Mouse (Mus musculus) forebrain, postnatal 0 days (tissue): Measurements from ENCODE around the gene Ptn. TPM values are rescaled to one million over a fixed set of nuclear protein-coding genes. Genes with fewer than 3 reads are reported as not detected.

Experiments
- ATAC-seq: fragments of 200-750 bp; cut with Nextera tagmentation; 2 replicates; pipeline ENCODE4 v1.8.0; 2017; ENCODE audit warnings: mild to moderate bottlenecking, moderate library complexity
- DNase-seq: peaks from one replicate; pipeline ENCODE4 v3.0.0-alpha.2; 2015
- H3K27ac ChIP-seq: fragments of 300-500 bp; sonication (generic); 2 replicates; pipeline ENCODE4 v1.5.1; 2014; ENCODE audit warnings: low read depth, mild to moderate bottlenecking, antibody characterized with exemption, low read length, moderate library complexity, mixed read lengths
- H3K27me3 ChIP-seq: fragments of 300-500 bp; sonication (generic); 2 replicates; pipeline ENCODE4 v1.6.1; 2014; ENCODE audit warnings: mild to moderate bottlenecking, low read length, mixed read lengths; ENCODE audit not compliant: insufficient read depth
- H3K36me3 ChIP-seq: fragments of 300-500 bp; sonication (generic); 2 replicates; pipeline ENCODE4 v1.6.1; 2014; ENCODE audit warnings: mild to moderate bottlenecking, moderate library complexity; ENCODE audit not compliant: insufficient read depth
- H3K4me1 ChIP-seq: fragments of 300-500 bp; sonication (generic); 2 replicates; pipeline ENCODE4 v1.6.1; 2014; ENCODE audit warnings: antibody characterized with exemption; ENCODE audit not compliant: insufficient read depth
- H3K4me2 ChIP-seq: fragments of 300-500 bp; sonication (generic); 2 replicates; pipeline ENCODE4 v1.6.1; 2014; ENCODE audit warnings: low read depth, mild to moderate bottlenecking, moderate library complexity
- H3K4me3 ChIP-seq: fragments of 300-500 bp; sonication (generic); 2 replicates; pipeline ENCODE4 v1.5.1; 2014; ENCODE audit warnings: low read depth, low read length, mixed read lengths
- H3K9ac ChIP-seq: fragments of 300-500 bp; sonication (generic); 2 replicates; pipeline ENCODE4 v1.6.1; 2014; ENCODE audit warnings: mild to moderate bottlenecking
- H3K9me3 ChIP-seq: fragments of 300-500 bp; sonication (generic); 2 replicates; pipeline ENCODE4 v1.6.1; 2016; ENCODE audit warnings: low read length
- CTCF ChIP-seq: sonication (generic); IDR thresholded peaks from 2 replicates; pipeline ENCODE4 v1.5.1; 2016; ENCODE audit warnings: antibody characterized with exemption, control low read depth, low read depth
- WGBS: fragments of 180-500 bp; shearing (Covaris S2); extraction: QIAGEN DNeasy Blood & Tissue Kit; methylation state at CpG from one replicate; pipeline ENCODE4 v1.1.7; 2014; 5-methylcytosine and 5-hydroxymethylcytosine counted together
- polyA plus RNA-seq: library from polyadenylated mRNA; unstranded; fragments of >200 nt; fragmentation: Nextera tagmentation; extraction: Ambion mirVana; gene quantifications from 2 replicates; pipeline ENCODE4 v1.2.1, GENCODE M21; 2015
- total RNA-seq: library from RNA; depleted of rRNA; stranded (reverse); fragments of >200 nt; gene quantifications from 2 replicates; pipeline ENCODE4 v1.2.3, GENCODE M21; 2014

The Ptn gene
- total and polyA plus RNA-seq, 2 experiments from 2014 or later: 598 to 916 TPM

GRCm38 (mm10) chr6:36800309-36800946 is 9.6 kb downstream of the Ptn start:
- Histone ChIP-seq H3K9me3 (no peaks in the 10 kb centered on the region), H3K4me2 (no peak overlapping the region), H3K4me1 (peaks cover 7% of the 10 kb centered on the region; the same call in 1 of the 2 replicates), H3K27me3 (no peaks in the 10 kb centered on the region), H3K4me3 (no peak overlapping the region), H3K36me3 (peaks cover 12% of the 10 kb centered on the region; the same call in 1 of the 2 replicates), H3K9ac (no peak overlapping the region), H3K27ac (no peak overlapping the region)
- DNase-seq (no peak), ATAC-seq (no peak; the same call in 1 of the 2 replicates)
- WGBS: 73% methylated on average over 5 of the region's 5 CpGs
- no peak for TF ChIP-seq CTCF

DNA sequence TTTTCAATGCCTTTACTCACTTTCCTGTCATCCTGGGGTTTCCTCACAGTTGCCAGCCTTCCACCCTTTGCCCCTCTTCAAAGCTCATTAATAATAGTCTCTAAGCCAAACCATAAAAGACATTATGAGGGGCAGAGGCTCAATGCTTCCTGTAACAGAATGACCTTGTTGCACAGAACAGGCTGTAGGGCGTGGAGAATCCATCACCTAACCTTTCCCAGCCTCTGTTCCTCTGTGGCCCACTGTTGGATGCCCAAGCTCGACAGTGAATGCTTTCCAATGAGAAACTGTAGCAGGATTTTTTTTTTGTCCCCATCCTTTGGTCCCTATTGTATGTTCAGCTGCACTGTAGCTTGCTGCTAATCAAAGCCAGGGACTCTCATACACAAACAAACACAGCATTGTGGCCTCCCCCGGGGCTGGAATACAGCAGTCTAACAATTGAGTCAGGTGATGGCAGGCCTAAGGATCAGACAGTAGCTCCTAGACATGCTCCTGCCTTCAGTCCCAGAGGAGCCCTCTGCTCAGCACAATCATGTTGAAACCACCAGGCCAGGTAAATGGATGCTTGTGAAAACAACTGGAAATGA is 12.9 kb downstream of the Ptn start:
- Histone ChIP-seq H3K9ac (no peak overlapping the region), H3K4me2 (no peak overlapping the region), H3K9me3 (no peaks in the 10 kb centered on the region), H3K4me1 (peaks cover 7% of the 10 kb centered on the region; the same call in 1 of the 2 replicates), H3K4me3 (no peak overlapping the region), H3K27me3 (no peaks in the 10 kb centered on the region), H3K27ac (peak overlapping the region; percentile 48), H3K36me3 (0 out of 2 replicates have a peak, but pooled peaks cover 3% of the 10 kb centered on the region)
- peak; percentile 53; the same call in 1 of the 2 replicates for ATAC-seq
- no peak for TF ChIP-seq CTCF
- DNase-seq: no peak
- 16% methylated on average over 3 of the region's 3 CpGs for WGBS

DNA sequence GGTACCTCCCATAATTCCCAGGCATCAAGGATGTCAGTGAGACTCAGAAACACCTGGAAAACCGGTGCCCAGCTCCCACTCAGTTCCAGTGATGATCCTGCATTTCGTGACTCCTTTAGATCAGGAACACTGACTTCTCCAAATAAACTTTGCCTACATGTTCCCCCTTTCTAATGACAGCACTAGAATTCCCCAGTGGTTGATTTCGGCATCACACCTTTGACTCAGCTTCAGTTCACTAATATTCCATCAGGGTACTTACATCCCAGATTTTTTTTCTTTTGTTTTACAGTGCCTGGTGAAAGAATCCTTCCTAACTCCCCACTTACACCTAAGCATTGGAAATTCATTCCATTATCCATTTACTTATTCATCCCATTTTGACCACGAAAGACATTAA is 15.5 kb downstream of the Ptn start:
- H3K9me3 ChIP-seq: no peaks in the 10 kb centered on the region
- ATAC-seq (no peak), DNase-seq (no peak)
- peak; percentile 35; the same call in 1 of the 2 replicates for TF ChIP-seq CTCF
- no peak overlapping the region for H3K27ac ChIP-seq
- H3K36me3 ChIP-seq: no peaks in the 10 kb centered on the region
- H3K4me2 ChIP-seq: no peak overlapping the region
- no peak overlapping the region for H3K4me3 ChIP-seq
- WGBS: 81% methylated on average over 4 of the region's 4 CpGs
- no peaks in the 10 kb centered on the region for H3K27me3 ChIP-seq
- H3K9ac ChIP-seq: no peak overlapping the region
- H3K4me1 ChIP-seq: peaks cover 12% of the 10 kb centered on the region; the same call in 1 of the 2 replicates

- Histone ChIP-seq H3K4me3 (no peak overlapping the region), H3K27me3 (no peaks in the 10 kb centered on the region), H3K27ac (peak overlapping the region; percentile 31; the same call in 1 of the 2 replicates), H3K4me2 (no peak overlapping the region), H3K4me1 (peaks cover 17% of the 10 kb centered on the region; the same call in 1 of the 2 replicates), H3K9ac (no peak overlapping the region), H3K9me3 (no peaks in the 10 kb centered on the region), H3K36me3 (no peaks in the 10 kb centered on the region)
- DNase-seq: no peak
- WGBS: 59% methylated on average over 5 of the region's 5 CpGs
- ATAC-seq: no peak
- TF ChIP-seq CTCF: no peak
These were observed 16.2 kb downstream of the Ptn start for GRCm38 (mm10) chr6:36793775-36794174.

DNA sequence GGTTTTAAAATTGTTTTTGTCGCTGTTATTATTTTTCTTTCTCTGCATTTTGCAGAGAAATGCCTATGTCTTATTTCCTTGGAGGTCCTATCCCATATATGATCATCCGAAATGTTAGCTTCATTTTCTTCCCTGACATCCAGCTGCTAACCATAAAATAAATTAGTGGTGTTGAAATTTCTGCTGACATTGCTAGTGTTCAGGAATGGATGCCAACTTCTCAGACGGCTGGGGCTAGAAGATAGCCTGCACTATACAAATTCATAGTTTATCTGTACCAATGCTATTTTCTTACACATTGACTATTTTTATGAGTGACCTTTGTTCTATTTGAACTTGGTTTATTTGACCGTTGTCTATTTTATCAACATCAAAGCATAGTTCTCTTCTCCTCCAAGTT is 20.8 kb downstream of the Ptn start:
- Histone ChIP-seq H3K36me3 (peaks cover 5% of the 10 kb centered on the region; the same call in 1 of the 2 replicates), H3K27me3 (no peaks in the 10 kb centered on the region), H3K9me3 (no peaks in the 10 kb centered on the region), H3K4me1 (peaks cover 18% of the 10 kb centered on the region; the same call in 1 of the 2 replicates), H3K9ac (no peak overlapping the region), H3K4me3 (no peak overlapping the region), H3K4me2 (no peak overlapping the region), H3K27ac (peak overlapping the region; percentile 64; the same call in 1 of the 2 replicates)
- TF ChIP-seq CTCF: no peak
- DNase-seq: no peak
- ATAC-seq: no peak
- 43% methylated on average over 4 of the region's 4 CpGs for WGBS

GRCm38 (mm10) chr6:36788576-36789191 is 21.3 kb downstream of the Ptn start:
- Histone ChIP-seq H3K9ac (no peak overlapping the region), H3K4me1 (peaks cover 18% of the 10 kb centered on the region; the same call in 1 of the 2 replicates)
- 18% methylated on average over 12 of the region's 12 CpGs for WGBS

More at GRCm38 (mm10) chr6:36788576-36789191, 21.3 kb downstream of the Ptn start:
- no peaks in the 10 kb centered on the region for H3K27me3 ChIP-seq
- ATAC-seq (peak; percentile 38; the same call in 1 of the 2 replicates), DNase-seq (no peak)
- TF ChIP-seq CTCF: no peak
- H3K9me3 ChIP-seq: no peaks in the 10 kb centered on the region
- peak overlapping the region; percentile 64 for H3K27ac ChIP-seq
- no peak overlapping the region for H3K4me3 ChIP-seq
- 0 out of 2 replicates have a peak overlapping the region, but pooled peaks have one; percentile 10 for H3K4me2 ChIP-seq
- peaks cover 5% of the 10 kb centered on the region; the same call in 1 of the 2 replicates for H3K36me3 ChIP-seq
